Mouse (Mus musculus): ENCODE results near the gene Olfr1170. TPM values are rescaled to one million over a fixed set of nuclear protein-coding genes. Genes with fewer than 3 reads are reported as not detected.

The Olfr1170 gene
- polyA plus RNA-seq (2015; fragmentation: Nextera tagmentation; extraction: Ambion mirVana) = not detected in 2 replicates

GRCm38 (mm10) chr2:88228234-88228633, at the start of gene Olfr1170:
TSS of gene Olfr1170 (minus strand) at chr2:88228334.
- DNase-seq (ENCODE audit: low spot score) = no peak

DNA sequence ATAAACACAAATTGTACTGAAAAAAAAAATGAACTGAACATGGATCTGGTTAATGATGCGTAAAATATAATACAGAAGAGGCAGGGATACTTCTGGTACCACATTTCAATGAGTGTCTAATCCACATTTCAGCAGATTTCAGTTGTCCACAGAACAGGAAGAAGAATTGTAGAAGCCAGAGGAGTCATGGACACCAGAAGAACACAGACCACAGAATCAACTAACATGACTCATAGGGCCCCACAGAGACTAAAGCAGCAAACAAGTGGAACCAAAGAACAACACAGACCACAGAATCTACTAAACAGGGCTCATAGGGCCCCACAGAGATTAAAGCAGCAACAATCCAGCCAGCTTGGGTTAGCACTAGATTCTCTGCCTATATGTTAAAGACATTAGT, 7.3 kb downstream of the Olfr1170 start:
- no peak for DNase-seq (ENCODE audit: low spot score)

- DNase-seq (ENCODE audit: low spot score) = no peak
These were observed 46.6 kb downstream of the Olfr1170 start, which contains the start of gene Olfr1168 for GRCm38 (mm10) chr2:88181580-88181979. TSS of gene Olfr1168 (plus strand) at chr2:88181880.

Other genes with a start within 250 kb of the Olfr1170 start
- gene Olfr1158, start 238.2 kb downstream of the Olfr1170 start, polyA plus RNA-seq (2015; fragmentation: Nextera tagmentation; extraction: Ambion mirVana) = not detected in 2 replicates
- not detected in 2 replicates for gene Olfr1160, start 220.1 kb downstream of the Olfr1170 start, polyA plus RNA-seq (2015; fragmentation: Nextera tagmentation; extraction: Ambion mirVana)
- not detected in 2 replicates for gene Olfr1161, start 205.6 kb downstream of the Olfr1170 start, polyA plus RNA-seq (2015; fragmentation: Nextera tagmentation; extraction: Ambion mirVana)
- gene Olfr73, start 190.6 kb downstream of the Olfr1170 start, polyA plus RNA-seq (2015; fragmentation: Nextera tagmentation; extraction: Ambion mirVana) = not detected in 2 replicates
- not detected in 2 replicates for gene Olfr1162, start 177.2 kb downstream of the Olfr1170 start, polyA plus RNA-seq (2015; fragmentation: Nextera tagmentation; extraction: Ambion mirVana)
- gene Olfr1163, start 156.5 kb downstream of the Olfr1170 start, polyA plus RNA-seq (2015; fragmentation: Nextera tagmentation; extraction: Ambion mirVana) = not detected in 2 replicates
- gene Olfr1164, start 134.4 kb downstream of the Olfr1170 start, polyA plus RNA-seq (2015; fragmentation: Nextera tagmentation; extraction: Ambion mirVana) = not detected in 2 replicates
- gene Olfr1166, start 100.1 kb downstream of the Olfr1170 start, polyA plus RNA-seq (2015; fragmentation: Nextera tagmentation; extraction: Ambion mirVana) = not detected in 2 replicates
- gene Olfr1167, start 73.1 kb downstream of the Olfr1170 start, polyA plus RNA-seq (2015; fragmentation: Nextera tagmentation; extraction: Ambion mirVana) = 0.12 TPM in 1 of 2 replicates, not detected in the other
- gene Olfr1168, start 46.5 kb downstream of the Olfr1170 start, polyA plus RNA-seq (2015; fragmentation: Nextera tagmentation; extraction: Ambion mirVana) = not detected in 2 replicates
- 0.03 TPM in 1 of 2 replicates, not detected in the other for gene Olfr1173, start 51.5 kb upstream of the Olfr1170 start, polyA plus RNA-seq (2015; fragmentation: Nextera tagmentation; extraction: Ambion mirVana)
- gene Olfr1174-ps, start 86.8 kb upstream of the Olfr1170 start, polyA plus RNA-seq (2015; fragmentation: Nextera tagmentation; extraction: Ambion mirVana) = not detected in 2 replicates
- not detected in 2 replicates for gene Olfr1175-ps, start 98.9 kb upstream of the Olfr1170 start, polyA plus RNA-seq (2015; fragmentation: Nextera tagmentation; extraction: Ambion mirVana)
- gene Olfr1176, start 108.4 kb upstream of the Olfr1170 start, polyA plus RNA-seq (2015; fragmentation: Nextera tagmentation; extraction: Ambion mirVana) = not detected in 2 replicates
- gene Olfr1177-ps, start 118.2 kb upstream of the Olfr1170 start, polyA plus RNA-seq (2015; fragmentation: Nextera tagmentation; extraction: Ambion mirVana) = not detected in 2 replicates
- not detected in 2 replicates for gene Olfr1178, start 158.7 kb upstream of the Olfr1170 start, polyA plus RNA-seq (2015; fragmentation: Nextera tagmentation; extraction: Ambion mirVana)
- gene Olfr1179, start 178.1 kb upstream of the Olfr1170 start, polyA plus RNA-seq (2015; fragmentation: Nextera tagmentation; extraction: Ambion mirVana) = not detected in 2 replicates
- not detected in 2 replicates for gene Olfr1180, start 190.8 kb upstream of the Olfr1170 start, polyA plus RNA-seq (2015; fragmentation: Nextera tagmentation; extraction: Ambion mirVana)
- gene Olfr1181, start 197.8 kb upstream of the Olfr1170 start, polyA plus RNA-seq (2015; fragmentation: Nextera tagmentation; extraction: Ambion mirVana) = not detected in 2 replicates
- not detected in 2 replicates for gene Gm13757, start 220.8 kb upstream of the Olfr1170 start, polyA plus RNA-seq (2015; fragmentation: Nextera tagmentation; extraction: Ambion mirVana)
- gene Olfr1183, start 226.5 kb upstream of the Olfr1170 start, polyA plus RNA-seq (2015; fragmentation: Nextera tagmentation; extraction: Ambion mirVana) = not detected in 2 replicates

Measured in thymus, postnatal 0 days (tissue).